Mouse (Mus musculus) ES-E14 (cell line): ENCODE measurements around the gene Hs2st1.

Experiments used
- CHD2 ChIP-seq: IDR thresholded peaks from 2 replicates; pipeline ENCODE4 v1.6.1; 2014; ENCODE audit warnings: mild to moderate bottlenecking, low read depth, low read length, inconsistent platforms
- HCFC1 ChIP-seq: IDR thresholded peaks from 2 replicates; pipeline ENCODE4 v1.6.1; 2012; ENCODE audit warnings: low read length, inconsistent platforms, borderline replicate concordance; ENCODE audit not compliant: insufficient read depth
- MAFK ChIP-seq: IDR thresholded peaks from 2 replicates; pipeline ENCODE4 v1.6.1; 2014; ENCODE audit warnings: mild to moderate bottlenecking, low read depth, low read length, inconsistent platforms; ENCODE audit not compliant: insufficient read depth
- ZC3H11A ChIP-seq: IDR thresholded peaks from 2 replicates; pipeline ENCODE4 v1.6.1; 2012; ENCODE audit warnings: low read depth, mild to moderate bottlenecking, inconsistent platforms, low read length, borderline replicate concordance
- ZNF384 ChIP-seq: IDR thresholded peaks from 2 replicates; pipeline ENCODE4 v1.6.1; 2012; ENCODE audit warnings: low read depth, low read length, inconsistent platforms

- TF ChIP-seq MAFK (no peak), ZNF384 (no peak), HCFC1 (no peak), ZC3H11A (no peak), CHD2 (no peak)
These were observed 168.7 kb downstream of the Hs2st1 start for GRCm38 (mm10) chr3:144401292-144401691.
